Mouse (Mus musculus) ES-E14 (cell line): ENCODE results near the gene Cngb1. TPM values are rescaled to one million over a fixed set of nuclear protein-coding genes. Genes with fewer than 3 reads are reported as not detected.

Experiments
- DNase-seq: peaks from one replicate; pipeline ENCODE4 v3.0.0-alpha.2; 2013; ENCODE audit warnings: low read depth, low spot score
- H3K27ac ChIP-seq: 2 replicates; pipeline ENCODE4 v1.5.1; 2012; ENCODE audit warnings: low read depth, mild to moderate bottlenecking, low read length, moderate library complexity, mixed read lengths; ENCODE audit not compliant: poor library complexity, insufficient read depth, severe bottlenecking
- H3K36me3 ChIP-seq: 2 replicates; pipeline ENCODE4 v1.6.1; 2012; ENCODE audit warnings: mild to moderate bottlenecking, low read length, moderate library complexity, mixed read lengths; ENCODE audit not compliant: control insufficient read depth, poor library complexity, insufficient read depth, severe bottlenecking
- H3K4me1 ChIP-seq, 2 experiments: fragments of 150-350 bp in 1 of 2; sonication (generic) in 1 of 2; 2 replicates each; pipeline ENCODE4 v1.6.1; 2012; ENCODE audit warnings: low read length in 2 of 2, mild to moderate bottlenecking in 1 of 2, mixed read lengths in 1 of 2; ENCODE audit not compliant: control insufficient read depth in 2 of 2, insufficient read depth in 2 of 2, poor library complexity in 1 of 2
- H3K4me3 ChIP-seq, 2 experiments: fragments of 150-350 bp in 1 of 2; sonication (generic) in 1 of 2; 2 replicates each; pipeline ENCODE4 v1.5.1; 2012; ENCODE audit warnings: low read length in 2 of 2, low read depth in 1 of 2, mild to moderate bottlenecking in 1 of 2, mixed read lengths in 1 of 2; ENCODE audit not compliant: insufficient read depth in 1 of 2, poor library complexity in 1 of 2, severe bottlenecking in 1 of 2
- H3K9ac ChIP-seq: 2 replicates; pipeline ENCODE4 v1.6.1; 2012; ENCODE audit warnings: low read depth, mild to moderate bottlenecking, low read length, mixed read lengths; ENCODE audit not compliant: poor library complexity, insufficient read depth, severe bottlenecking
- H3K9me3 ChIP-seq: fragments of 150-350 bp; sonication (generic); 2 replicates; pipeline ENCODE4 v1.6.1; 2012; ENCODE audit warnings: low read depth, mild to moderate bottlenecking, low read length; ENCODE audit not compliant: control insufficient read depth, insufficient read depth
- CHD2 ChIP-seq: IDR thresholded peaks from 2 replicates; pipeline ENCODE4 v1.6.1; 2014; ENCODE audit warnings: mild to moderate bottlenecking, low read depth, low read length, inconsistent platforms
- HCFC1 ChIP-seq: IDR thresholded peaks from 2 replicates; pipeline ENCODE4 v1.6.1; 2012; ENCODE audit warnings: low read length, inconsistent platforms, borderline replicate concordance; ENCODE audit not compliant: insufficient read depth
- MAFK ChIP-seq: IDR thresholded peaks from 2 replicates; pipeline ENCODE4 v1.6.1; 2014; ENCODE audit warnings: mild to moderate bottlenecking, low read depth, low read length, inconsistent platforms; ENCODE audit not compliant: insufficient read depth
- ZC3H11A ChIP-seq: IDR thresholded peaks from 2 replicates; pipeline ENCODE4 v1.6.1; 2012; ENCODE audit warnings: low read depth, mild to moderate bottlenecking, inconsistent platforms, low read length, borderline replicate concordance
- ZNF384 ChIP-seq: IDR thresholded peaks from 2 replicates; pipeline ENCODE4 v1.6.1; 2012; ENCODE audit warnings: low read depth, low read length, inconsistent platforms
- in situ Hi-C, 2 experiments: fragments of 600-800 bp; cut with MboI; formaldehyde crosslinking; loops; one replicate each; pipeline ENCODE4 v1.15.1; 2025; ENCODE audit warnings: low sequenced_read_pairs in 2 of 2, inconsistent platforms in 1 of 2; ENCODE audit not compliant: unreplicated experiment in 2 of 2
- total RNA-seq: library from RNA; depleted of rRNA; stranded (reverse); fragments of 300-350 nt; gene quantifications from 2 replicates; pipeline ENCODE4 v1.2.3, GENCODE M21; 2012

The Cngb1 gene
- total RNA-seq, 1 experiment, result 1.5 TPM

DNA sequence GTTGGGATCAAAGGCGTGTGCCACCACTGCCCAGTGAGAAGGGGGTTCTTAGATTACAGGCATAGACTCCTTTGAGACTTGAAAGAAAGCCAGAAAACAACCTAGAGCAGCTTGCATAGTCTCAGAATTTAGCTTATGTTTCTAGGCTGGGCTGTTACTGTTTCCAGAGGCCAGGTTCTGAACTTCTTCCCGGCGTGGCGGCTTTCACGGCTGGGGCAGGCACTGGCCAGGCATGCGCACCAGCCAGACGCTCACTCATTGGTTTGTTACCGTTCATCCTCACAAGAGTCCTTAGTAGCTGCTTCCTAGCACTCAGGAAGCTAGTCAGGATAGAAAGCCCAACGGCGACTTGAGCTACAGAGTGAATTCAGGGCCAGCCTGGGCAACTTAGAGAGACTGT, 50.8 kb downstream of the Cngb1 start:
- no peak for DNase-seq
- Histone ChIP-seq H3K9me3 (no peaks in the 10 kb centered on the region), H3K4me3 (no peak overlapping the region), H3K36me3 (no peaks in the 10 kb centered on the region), H3K27ac (no peak overlapping the region), H3K4me1 (peaks cover 0 to 1% of the 10 kb centered on the region in 2 experiments; a peak in 1 of 4 replicates), H3K9ac (no peak overlapping the region)
- in situ Hi-C loops, result no loop called here
- TF ChIP-seq ZC3H11A (no peak), CHD2 (no peak), ZNF384 (no peak; the same call in 1 of the 2 replicates), HCFC1 (no peak), MAFK (no peak)

DNA sequence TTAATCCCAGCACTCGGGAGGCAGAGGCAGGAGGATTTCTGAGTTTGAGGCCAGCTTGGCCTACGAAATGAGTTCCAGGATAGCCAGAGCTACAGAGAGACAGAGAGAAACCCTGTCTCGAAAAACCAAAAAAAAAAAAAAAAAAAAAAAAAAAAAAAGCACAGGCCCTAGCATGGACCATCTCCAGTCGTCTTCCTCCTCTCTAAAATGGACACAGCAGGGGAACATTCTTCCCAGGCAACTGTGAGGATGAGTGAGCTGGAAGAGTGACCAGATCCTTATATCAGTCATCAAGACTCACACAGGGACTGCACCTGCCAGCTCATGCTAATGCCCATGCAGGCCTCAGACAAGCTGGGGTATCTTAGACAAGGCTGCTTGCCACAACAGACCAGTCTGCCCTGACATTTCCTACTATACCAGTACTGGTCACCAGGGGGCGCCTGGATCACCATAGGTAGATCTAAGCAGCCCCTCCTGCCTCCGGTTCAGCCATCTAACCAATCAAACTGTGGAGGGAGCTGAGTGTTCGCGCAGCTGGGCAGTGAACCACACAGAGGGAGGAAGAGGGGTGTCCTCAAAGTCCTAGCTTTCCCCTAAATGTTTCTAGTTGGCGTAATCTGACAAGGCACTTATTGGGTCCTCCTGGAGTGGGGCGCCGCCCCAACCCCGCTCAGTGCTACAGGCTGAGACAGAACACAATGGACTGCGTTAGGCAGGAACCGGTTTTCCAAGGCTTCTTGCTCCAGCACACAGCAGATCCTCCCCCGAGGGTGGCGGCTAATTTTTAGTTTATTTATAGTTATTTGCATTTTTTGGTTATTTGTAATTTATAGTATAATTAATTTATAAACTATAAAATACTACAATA, 51.6 kb downstream of the Cngb1 start:
- H3K4me1 ChIP-seq, result peaks cover 0 to 1% of the 10 kb centered on the region in 2 experiments; a peak in 1 of 4 replicates
- in situ Hi-C loops, result no loop called here
- peak overlapping the region; percentile 9 to 60; a peak in 3 of 4 replicates for H3K4me3 ChIP-seq
- H3K36me3 ChIP-seq, result no peaks in the 10 kb centered on the region
- H3K9ac ChIP-seq, result peak overlapping the region; percentile 38; the same call in 1 of the 2 replicates
- peak; percentile 99 for DNase-seq
- TF ChIP-seq ZC3H11A (peak; percentile 43; the same call in 1 of the 2 replicates), HCFC1 (no peak), ZNF384 (peak; percentile 90; the same call in 1 of the 2 replicates), CHD2 (no peak), MAFK (no peak)
- no peaks in the 10 kb centered on the region for H3K9me3 ChIP-seq
- H3K27ac ChIP-seq, result no peak overlapping the region

DNA sequence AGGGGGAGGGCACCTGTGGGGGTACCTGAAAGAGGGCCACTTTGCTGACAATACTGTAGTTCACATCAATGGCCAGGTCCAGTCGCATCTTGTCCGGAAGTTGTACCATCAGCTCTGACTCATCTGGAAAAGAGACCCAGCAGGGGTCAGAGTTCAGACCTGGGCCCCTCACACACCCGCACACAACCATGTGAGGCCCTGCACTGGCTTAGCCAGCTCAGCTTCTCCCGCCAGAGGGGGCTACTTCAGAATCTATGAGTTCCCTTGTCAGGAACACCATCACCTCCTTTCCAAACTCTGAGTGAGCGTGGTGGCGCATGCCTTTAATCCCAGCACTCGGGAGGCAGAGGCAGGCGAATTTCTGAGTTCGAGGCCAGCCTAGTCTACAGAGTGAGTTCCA, 54.3 kb downstream of the Cngb1 start:
- no peak for DNase-seq
- no peaks in the 10 kb centered on the region for H3K9me3 ChIP-seq
- H3K9ac ChIP-seq, result no peak overlapping the region
- H3K36me3 ChIP-seq, result no peaks in the 10 kb centered on the region
- in situ Hi-C loops, result no loop called here
- no peak overlapping the region for H3K27ac ChIP-seq
- no peak for TF ChIP-seq ZNF384
- no peak for TF ChIP-seq ZC3H11A
- peaks cover 0 to 1% of the 10 kb centered on the region in 2 experiments; a peak in 1 of 4 replicates for H3K4me1 ChIP-seq
- no peak overlapping the region for H3K4me3 ChIP-seq

DNA sequence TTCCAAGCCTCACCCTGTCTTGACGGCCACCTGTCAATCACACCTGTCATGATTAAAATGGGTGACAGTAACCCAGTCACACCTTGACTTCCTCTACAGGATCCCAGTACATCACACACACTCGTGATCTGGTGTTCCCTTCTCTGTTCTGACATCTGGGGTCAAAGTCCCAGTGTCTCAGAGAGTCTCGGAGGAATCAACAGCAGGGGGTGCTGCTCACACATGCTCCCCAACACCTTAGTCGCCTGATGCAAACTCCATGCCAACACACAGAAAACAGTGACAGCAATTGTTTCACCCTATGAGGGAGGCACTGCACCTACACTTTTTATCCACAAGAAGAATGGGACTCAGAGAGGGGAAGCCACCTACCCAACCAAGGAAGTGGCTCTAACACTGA, 56.5 kb downstream of the Cngb1 start:
- H3K36me3 ChIP-seq, result no peaks in the 10 kb centered on the region
- TF ChIP-seq CHD2 (no peak), MAFK (no peak), HCFC1 (no peak), ZNF384 (no peak), ZC3H11A (no peak)
- H3K27ac ChIP-seq, result no peak overlapping the region
- in situ Hi-C loops, result no loop called here
- peaks cover 0 to 1% of the 10 kb centered on the region in 2 experiments; a peak in 1 of 4 replicates for H3K4me1 ChIP-seq
- no peak for DNase-seq
- H3K9me3 ChIP-seq, result no peaks in the 10 kb centered on the region
- H3K4me3 ChIP-seq, result no peak overlapping the region
- no peak overlapping the region for H3K9ac ChIP-seq
